Mouse (Mus musculus) splenic B cell, adult 2 months (primary cell): ENCODE data around the gene Mapk1ip1l.

Experiments used
- DNase-seq: peaks from one replicate; pipeline ENCODE4 v3.0.0-alpha.2; 2011; ENCODE audit warnings: low read depth, low spot score
- H3K27me3 ChIP-seq: 2 replicates; pipeline ENCODE4 v1.6.1; 2012; ENCODE audit warnings: mild to moderate bottlenecking, low read length, moderate library complexity, mixed read lengths; ENCODE audit not compliant: control insufficient read depth, poor library complexity, insufficient read depth, severe bottlenecking
- H3K36me3 ChIP-seq: 2 replicates; pipeline ENCODE4 v1.6.1; 2012; ENCODE audit warnings: mild to moderate bottlenecking, low read length, moderate library complexity, mixed read lengths; ENCODE audit not compliant: control insufficient read depth, poor library complexity, insufficient read depth, severe bottlenecking

Gene Mapk1ip1l

DNA sequence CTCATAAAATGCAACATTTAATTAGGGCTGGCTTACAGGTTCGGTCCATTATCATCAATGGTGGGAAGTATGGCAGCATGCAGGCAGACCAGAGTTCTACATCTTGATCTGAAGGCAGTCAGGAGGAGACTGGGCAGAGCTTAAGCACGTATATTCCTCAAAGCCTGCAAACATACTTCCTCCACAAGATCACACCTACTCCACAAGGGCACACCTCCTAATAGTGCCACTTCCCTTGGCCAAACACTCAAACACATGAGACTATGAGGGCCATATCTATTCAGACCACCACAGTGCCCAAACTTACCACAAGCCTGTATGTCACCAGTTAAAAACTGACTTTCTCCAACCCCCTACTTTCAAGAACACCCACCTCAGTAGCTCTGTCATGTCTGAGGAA is 63.4 kb downstream of the Mapk1ip1l start:
- Histone ChIP-seq H3K27me3 (no peaks in the 10 kb centered on the region), H3K36me3 (no peaks in the 10 kb centered on the region)
- peak; percentile 10 for DNase-seq

DNA sequence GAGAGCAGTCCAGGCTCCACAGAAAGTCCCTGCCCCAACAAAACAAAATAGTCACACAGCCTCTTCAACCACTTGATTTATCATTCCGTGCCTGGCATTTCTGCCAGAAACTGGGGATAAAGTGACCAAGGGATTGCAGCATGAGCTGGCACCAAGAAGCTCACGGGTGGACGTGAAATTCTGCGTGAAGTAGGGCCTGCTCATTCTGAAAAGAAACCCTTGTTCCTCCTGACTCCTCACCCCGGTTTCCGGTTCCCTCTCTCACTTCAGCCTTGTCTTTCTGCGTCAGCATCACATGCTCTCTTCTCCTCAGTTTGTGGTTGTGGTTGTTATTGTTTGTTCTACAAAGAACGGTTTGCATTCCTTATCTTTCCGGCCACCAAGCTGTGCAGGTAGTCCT is 63.8 kb downstream of the Mapk1ip1l start:
- H3K27me3 ChIP-seq = no peaks in the 10 kb centered on the region
- H3K36me3 ChIP-seq = no peaks in the 10 kb centered on the region
- DNase-seq = peak; percentile 35

DNA sequence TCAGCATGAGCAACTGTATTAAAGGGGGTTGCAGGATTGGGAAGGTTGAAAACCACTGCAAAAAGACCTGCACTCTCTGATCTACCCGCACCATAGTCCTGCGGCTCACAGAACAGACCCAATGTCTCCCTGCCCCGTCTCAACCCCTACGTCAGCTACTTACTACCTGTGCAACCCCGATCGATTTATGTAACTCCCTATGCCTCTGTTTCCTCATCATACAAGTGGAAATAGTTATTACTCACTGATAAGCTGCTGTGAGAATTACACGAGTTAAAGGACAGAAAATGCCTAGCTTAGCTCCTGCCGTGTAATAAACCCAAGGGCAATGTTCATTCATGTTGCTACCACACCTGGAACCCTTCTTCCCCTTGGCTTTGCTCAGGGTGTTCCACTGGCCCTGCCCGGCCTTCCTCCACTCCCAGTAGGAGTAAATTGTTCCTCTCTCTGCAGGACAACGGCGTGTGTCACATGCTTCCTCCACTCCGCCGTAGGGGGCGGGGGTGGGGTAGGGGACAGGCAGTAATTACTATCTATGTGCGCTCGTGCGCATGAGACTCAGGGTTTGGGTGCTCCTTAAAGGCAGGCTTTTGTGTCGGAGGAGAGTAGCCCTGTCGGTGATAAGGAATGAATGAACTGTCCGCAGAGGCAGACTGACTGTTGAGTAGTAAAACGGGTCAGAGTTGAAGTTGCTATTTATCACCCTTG is 66.8 kb downstream of the Mapk1ip1l start:
- no peak for DNase-seq
- Histone ChIP-seq H3K36me3 (no peaks in the 10 kb centered on the region), H3K27me3 (no peaks in the 10 kb centered on the region)

DNA sequence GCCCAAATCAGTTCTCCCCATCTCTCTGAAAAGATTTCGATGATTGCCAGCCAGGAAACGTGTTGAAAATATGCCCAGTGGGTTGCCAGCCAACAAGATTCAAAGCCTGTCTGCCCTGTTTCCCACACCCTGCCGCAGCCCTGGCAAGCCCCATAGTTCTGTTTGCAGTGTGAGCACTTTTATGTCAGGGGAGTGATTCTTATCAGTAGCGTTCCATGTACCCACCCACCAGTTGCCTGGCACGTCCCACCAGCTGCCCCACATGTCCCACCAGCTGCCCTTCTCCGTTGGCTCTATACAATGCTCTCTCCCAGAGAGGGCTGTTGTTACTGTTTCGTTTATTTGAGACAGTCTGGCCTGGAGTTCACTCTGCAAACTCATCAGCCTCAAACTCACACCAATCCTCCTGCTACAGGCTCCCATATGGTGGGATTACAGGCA is 68.8 kb downstream of the Mapk1ip1l start:
- H3K27me3 ChIP-seq = no peaks in the 10 kb centered on the region
- no peaks in the 10 kb centered on the region for H3K36me3 ChIP-seq
- no peak for DNase-seq

DNA sequence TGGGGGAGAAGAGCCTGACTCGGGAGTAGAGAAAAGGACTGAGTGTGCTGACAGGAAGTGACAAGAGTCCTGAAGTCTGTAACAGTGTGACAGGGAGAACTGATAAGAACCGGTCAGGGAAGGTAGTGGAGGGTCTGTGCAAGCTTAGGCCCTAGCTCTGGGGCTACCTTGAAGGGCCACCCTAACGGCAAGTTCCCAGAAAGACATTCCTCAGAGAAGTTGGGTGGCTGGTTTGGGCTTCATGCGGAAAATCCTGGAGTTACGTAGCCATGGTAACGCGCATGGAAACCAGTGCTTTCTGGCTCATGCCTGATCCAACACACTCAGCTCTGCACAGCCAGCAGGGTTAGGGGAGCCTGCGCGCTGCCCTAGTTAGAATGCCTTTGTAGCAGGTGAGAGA is 69.4 kb downstream of the Mapk1ip1l start, which contains the start of gene Lgals3:
Gene Lgals3, plus strand, starts transcription at position 291 of the 400 bp plus-strand sequence.
- Histone ChIP-seq H3K36me3 (no peaks in the 10 kb centered on the region), H3K27me3 (no peaks in the 10 kb centered on the region)
- DNase-seq = no peak

DNA sequence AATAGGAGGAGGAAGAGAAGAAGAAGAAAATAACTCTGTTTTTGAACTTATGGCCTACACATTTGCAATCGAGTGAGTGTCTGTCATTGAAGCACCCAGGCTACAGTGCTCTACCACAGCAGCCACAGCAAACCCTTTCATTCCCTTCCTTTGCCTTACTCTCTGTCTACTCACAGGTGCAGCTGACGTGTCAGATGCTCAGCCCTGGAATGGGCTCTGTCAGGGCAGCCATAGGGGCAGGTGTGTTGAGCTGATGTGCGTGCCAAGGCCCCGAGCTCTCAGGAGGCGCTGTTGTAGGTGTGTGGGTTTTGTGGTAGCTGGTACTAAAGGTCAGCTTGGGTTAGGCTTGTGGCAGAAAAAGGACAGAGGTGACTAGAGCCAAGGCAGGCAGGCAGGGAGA is 71.7 kb downstream of the Mapk1ip1l start:
- DNase-seq = no peak
- no peaks in the 10 kb centered on the region for H3K36me3 ChIP-seq
- no peaks in the 10 kb centered on the region for H3K27me3 ChIP-seq

DNA sequence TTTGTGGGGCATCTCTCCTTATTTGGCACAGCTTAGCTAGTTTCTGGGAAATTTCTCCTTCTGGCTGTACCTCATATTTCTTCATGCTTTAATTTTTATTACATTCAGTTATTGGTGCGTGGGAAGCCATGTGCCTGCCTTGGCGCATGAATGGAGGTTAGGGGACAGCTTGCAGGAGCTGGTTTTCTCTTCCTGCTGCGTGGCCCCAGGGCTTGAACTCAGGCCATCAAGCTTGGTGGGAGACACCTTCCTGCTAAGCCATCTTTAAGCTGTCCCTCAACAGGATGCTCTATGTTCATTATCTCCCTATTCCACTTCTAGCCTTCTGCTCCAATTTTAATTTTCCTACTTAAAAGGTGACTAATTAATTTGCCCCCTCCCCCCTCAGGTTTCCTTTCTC is 72.7 kb downstream of the Mapk1ip1l start:
- no peak for DNase-seq
- H3K36me3 ChIP-seq = no peaks in the 10 kb centered on the region
- H3K27me3 ChIP-seq = no peaks in the 10 kb centered on the region

DNA sequence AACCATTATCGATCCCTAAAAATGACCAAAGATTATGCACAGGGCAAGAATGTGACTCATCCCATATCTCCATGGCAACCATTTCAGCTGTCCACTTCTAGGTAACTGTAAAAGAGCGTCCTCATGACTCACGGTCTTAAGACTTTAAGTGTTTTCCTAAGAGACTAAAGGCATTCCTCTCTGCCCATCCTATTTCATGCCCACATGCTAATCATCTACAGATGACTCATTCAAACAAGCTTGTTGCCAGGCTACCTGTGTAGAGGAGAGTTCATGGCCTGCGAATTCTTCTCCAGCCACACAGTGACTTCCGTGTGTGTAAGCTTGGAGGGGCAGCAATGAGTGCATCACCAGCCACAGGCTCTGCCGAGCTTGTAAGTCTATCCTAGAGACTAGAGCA is 73.6 kb downstream of the Mapk1ip1l start:
- Histone ChIP-seq H3K36me3 (no peaks in the 10 kb centered on the region), H3K27me3 (no peaks in the 10 kb centered on the region)
- DNase-seq = no peak
